Mouse (Mus musculus) G1E (cell line): ENCODE data around the gene Magi1.

Experiments
- CTCF ChIP-seq: IDR thresholded peaks from 2 replicates; pipeline ENCODE4 v1.5.1; 2012; ENCODE audit warnings: low read depth, low read length, inconsistent platforms, mixed read lengths
- POLR2AphosphoS5 ChIP-seq: IDR thresholded peaks from 2 replicates; pipeline ENCODE4 v1.6.1; 2012; ENCODE audit warnings: low read depth, low read length, inconsistent platforms; ENCODE audit not compliant: insufficient replicate concordance

DNA sequence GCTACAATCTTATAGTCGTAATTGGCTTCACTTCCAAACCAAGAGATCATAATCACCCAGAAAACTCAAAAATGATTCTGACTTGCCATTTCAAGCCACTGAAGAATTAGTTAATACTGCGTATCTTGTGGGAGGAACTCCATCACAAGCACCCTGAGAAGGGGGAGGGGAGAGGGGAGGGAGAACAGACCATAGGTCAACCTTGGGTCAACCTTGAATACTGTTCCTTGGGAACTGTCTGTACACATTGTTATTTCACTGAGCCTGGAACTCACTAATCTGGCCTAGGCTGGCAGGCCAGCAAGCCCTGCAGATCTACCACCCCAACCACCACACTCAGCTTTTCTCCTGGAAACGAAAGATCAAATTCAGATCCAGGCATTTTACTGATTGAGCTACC is 106.2 kb downstream of the Magi1 start:
- no peak for TF ChIP-seq CTCF
- TF ChIP-seq POLR2AphosphoS5 = no peak
